Mouse (Mus musculus) T-cell, adult 2 months (primary cell): Measurements from ENCODE around the gene Gm10282.

Source experiments
- DNase-seq: peaks from one replicate; pipeline ENCODE4 v3.0.0; 2022; ENCODE audit warnings: low spot score

Gene Gm10282

DNA sequence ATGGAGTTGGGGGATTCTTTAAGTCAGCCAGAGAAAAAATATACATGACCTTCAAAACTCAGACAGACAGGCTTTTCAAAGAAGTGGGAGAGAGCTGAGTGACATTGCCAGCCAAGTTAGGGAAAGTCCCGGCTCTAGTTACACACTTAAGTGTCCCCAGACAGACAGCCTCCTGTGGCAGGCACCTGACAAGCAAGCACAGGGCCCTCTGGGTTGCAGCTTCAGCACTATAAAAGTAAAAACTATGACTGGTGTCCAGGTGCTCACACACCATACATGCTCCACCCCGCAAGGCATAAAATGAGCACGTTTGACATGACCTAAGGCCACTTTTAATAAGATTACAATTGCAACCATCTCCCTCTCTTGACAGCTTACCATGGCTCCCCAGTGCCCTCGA lies 44.5 kb downstream of the Gm10282 start:
- DNase-seq = no peak

DNA sequence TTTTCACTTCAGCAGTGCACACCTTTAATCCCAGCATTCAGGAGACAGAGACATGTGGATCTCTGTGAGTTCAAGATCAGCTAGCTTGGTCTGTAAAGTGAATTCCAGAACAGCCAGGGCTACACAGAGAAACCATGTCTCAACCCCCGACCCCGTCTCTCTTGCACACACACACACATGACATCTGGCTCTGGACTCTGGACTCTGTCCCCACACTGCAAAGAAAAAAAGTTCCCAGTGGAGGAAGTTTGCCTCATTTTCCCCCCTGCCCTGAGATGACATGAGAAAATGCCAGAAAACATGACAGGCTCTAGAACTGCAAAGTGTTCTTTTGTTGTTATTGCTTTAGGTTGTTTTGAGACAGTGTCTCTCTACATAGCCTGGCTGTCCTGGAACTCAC lies 45.2 kb downstream of the Gm10282 start:
- no peak for DNase-seq

DNA sequence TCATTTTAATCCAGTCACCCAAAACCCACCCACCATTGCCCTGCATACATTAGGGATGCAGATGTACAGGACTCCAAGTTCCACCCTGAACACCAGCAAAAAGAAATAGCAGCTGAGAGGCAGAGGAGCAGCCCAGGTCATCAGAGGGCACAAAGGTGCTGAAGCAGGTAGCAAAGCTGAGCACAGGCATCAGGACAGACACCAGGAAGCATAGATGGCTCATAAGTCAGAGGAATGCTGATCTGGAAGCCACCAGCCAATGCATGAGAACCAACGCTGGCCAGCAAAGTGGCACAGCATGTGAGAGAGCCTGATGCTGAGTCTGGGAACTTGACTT lies 47.2 kb downstream of the Gm10282 start:
- no peak for DNase-seq

DNA sequence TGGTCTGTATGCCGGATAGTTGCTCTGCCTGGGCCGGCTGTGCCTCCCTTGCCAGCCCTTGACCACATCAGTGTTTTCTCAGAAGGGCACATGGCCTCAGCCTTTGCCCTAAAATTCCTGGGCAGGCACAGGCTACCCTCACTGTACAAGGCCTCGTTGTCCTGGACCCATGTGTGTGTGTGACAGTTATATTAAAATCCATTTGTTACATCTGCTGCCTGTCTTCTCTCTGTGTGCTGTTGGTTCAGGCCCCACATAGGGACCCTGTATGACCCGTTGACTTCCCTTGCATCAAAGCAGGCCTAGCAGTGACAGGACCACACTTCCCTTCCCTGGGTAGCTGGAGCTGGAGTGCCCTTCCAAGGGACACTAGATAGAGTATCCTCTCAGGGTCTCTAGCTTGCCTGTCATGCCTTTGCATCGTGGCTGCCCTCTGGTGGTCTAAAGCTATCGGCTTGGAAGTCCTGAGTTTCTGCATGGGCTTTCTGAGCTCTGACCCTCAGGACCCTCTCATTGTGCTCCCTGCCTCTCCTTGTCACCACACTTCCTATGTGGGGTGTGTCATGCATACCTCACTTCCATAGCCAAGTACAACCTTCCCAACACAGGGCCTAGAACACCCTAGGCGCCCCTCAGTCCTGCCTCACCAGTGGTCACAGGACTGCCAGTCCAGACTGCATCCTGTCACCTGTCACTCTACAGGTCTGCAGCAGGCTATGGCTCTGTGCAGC lies 47.7 kb downstream of the Gm10282 start:
- DNase-seq = no peak
